Mouse (Mus musculus) cerebellum, adult (tissue): ENCODE results near the gene Rfc4.

Source experiments
- ATAC-seq: cut with Nextera tagmentation; 2 replicates; pipeline ENCODE4 v1.9.2; 2017; ENCODE audit warnings: mild to moderate bottlenecking, moderate library complexity, mixed read lengths; ENCODE audit not compliant: insufficient number of reproducible peaks, low FRiP score, low TSS enrichment

The Rfc4 gene

GRCm38 (mm10) chr16:23127673-23128375 is at the start of gene Rfc4:
Gene Rfc4 (minus strand): TSS chr16:23127737.
- peak; percentile 96 for ATAC-seq

GRCm38 (mm10) chr16:23175956-23176355 is 48.4 kb upstream of the Rfc4 start:
- no peak for ATAC-seq

- ATAC-seq, result no peak
Observed at GRCm38 (mm10) chr16:23174855-23175254, 47.3 kb upstream of the Rfc4 start.

- no peak for ATAC-seq
Observed at GRCm38 (mm10) chr16:23173904-23174303, 46.4 kb upstream of the Rfc4 start.

- ATAC-seq, result no peak
Observed at GRCm38 (mm10) chr16:23170813-23171212, 43.3 kb upstream of the Rfc4 start.

GRCm38 (mm10) chr16:23167079-23167478 is 39.5 kb upstream of the Rfc4 start:
- ATAC-seq, result no peak

GRCm38 (mm10) chr16:23166646-23167045 is 39.1 kb upstream of the Rfc4 start:
- no peak for ATAC-seq

- ATAC-seq, result no peak
Observed at GRCm38 (mm10) chr16:23165441-23165840, 37.9 kb upstream of the Rfc4 start.

- ATAC-seq, result no peak
Observed at GRCm38 (mm10) chr16:23164443-23164842, 36.9 kb upstream of the Rfc4 start.

GRCm38 (mm10) chr16:23162116-23162515 is 34.6 kb upstream of the Rfc4 start:
- no peak for ATAC-seq

GRCm38 (mm10) chr16:23159749-23160148 is 32.2 kb upstream of the Rfc4 start:
- no peak for ATAC-seq

- no peak for ATAC-seq
Observed at GRCm38 (mm10) chr16:23158957-23159356, 31.4 kb upstream of the Rfc4 start.

GRCm38 (mm10) chr16:23158292-23158691 is 30.8 kb upstream of the Rfc4 start:
- ATAC-seq, result no peak

GRCm38 (mm10) chr16:23157013-23157412 is 29.5 kb upstream of the Rfc4 start:
- no peak for ATAC-seq

GRCm38 (mm10) chr16:23154261-23154660 is 26.7 kb upstream of the Rfc4 start:
- no peak for ATAC-seq

- ATAC-seq, result peak; percentile 45
Observed at GRCm38 (mm10) chr16:23151423-23151822, 23.9 kb upstream of the Rfc4 start.

GRCm38 (mm10) chr16:23149396-23149795 is 21.9 kb upstream of the Rfc4 start:
- ATAC-seq, result no peak

- no peak for ATAC-seq
Observed at GRCm38 (mm10) chr16:23148936-23149335, 21.4 kb upstream of the Rfc4 start.

- no peak for ATAC-seq
Observed at GRCm38 (mm10) chr16:23146280-23146679, 18.7 kb upstream of the Rfc4 start, which contains the start of gene Adipoq. Gene Adipoq (plus strand): TSS chr16:23146536.

GRCm38 (mm10) chr16:23145211-23145610 is 17.7 kb upstream of the Rfc4 start:
- no peak for ATAC-seq

- ATAC-seq, result no peak
Observed at GRCm38 (mm10) chr16:23144326-23144725, 16.8 kb upstream of the Rfc4 start.

GRCm38 (mm10) chr16:23140911-23141310 is 13.4 kb upstream of the Rfc4 start:
- ATAC-seq, result no peak
